Mouse (Mus musculus) limb, embryonic 11.5 days (tissue): ENCODE results near the gene Hoxb4. TPM values are rescaled to one million over a fixed set of nuclear protein-coding genes. Genes with fewer than 3 reads are reported as not detected.
A peak's percentile ranks its signal among the peaks of the same experiment; 100 is the strongest.

ENCODE experiments used
- ATAC-seq: fragments of 200-750 bp; cut with Nextera tagmentation; 2 replicates; pipeline ENCODE4 v1.8.0; 2017; ENCODE audit warnings: low read depth; ENCODE audit not compliant: insufficient number of reproducible peaks, low FRiP score, low TSS enrichment
- DNase-seq: peaks from one replicate; pipeline ENCODE4 v3.0.0-alpha.2; 2015; ENCODE audit warnings: low spot score
- H3K27ac ChIP-seq: fragments of 300-500 bp; sonication (generic); replicated peaks from 2 replicates; pipeline ENCODE4 v1.5.1; 2014; ENCODE audit warnings: low read depth, mild to moderate bottlenecking, low read length
- H3K27me3 ChIP-seq: fragments of 300-500 bp; sonication (generic); 2 replicates; pipeline ENCODE4 v1.6.1; 2014; ENCODE audit warnings: mild to moderate bottlenecking, low read length, mixed read lengths; ENCODE audit not compliant: control insufficient read depth, insufficient read depth
- H3K36me3 ChIP-seq: fragments of 300-500 bp; sonication (generic); 2 replicates; pipeline ENCODE4 v1.6.1; 2014; ENCODE audit warnings: mild to moderate bottlenecking, low read length, moderate library complexity, mixed read lengths; ENCODE audit not compliant: control insufficient read depth, insufficient read depth
- H3K4me1 ChIP-seq: fragments of 300-500 bp; sonication (generic); 2 replicates; pipeline ENCODE4 v1.6.1; 2014; ENCODE audit warnings: low read length, mixed read lengths; ENCODE audit not compliant: control insufficient read depth, insufficient read depth
- H3K4me2 ChIP-seq: fragments of 300-500 bp; sonication (generic); 2 replicates; pipeline ENCODE4 v1.6.1; 2014; ENCODE audit warnings: low read depth, mild to moderate bottlenecking, moderate library complexity; ENCODE audit not compliant: severe bottlenecking
- H3K4me3 ChIP-seq: fragments of 300-500 bp; sonication (generic); 2 replicates; pipeline ENCODE4 v1.5.1; 2014; ENCODE audit warnings: low read depth, low read length
- H3K9ac ChIP-seq: fragments of 300-500 bp; sonication (generic); 2 replicates; pipeline ENCODE4 v1.6.1; 2014; ENCODE audit warnings: mild to moderate bottlenecking, low read length
- H3K9me3 ChIP-seq: fragments of 300-500 bp; sonication (generic); 2 replicates; pipeline ENCODE4 v1.6.1; 2016; ENCODE audit warnings: low read length; ENCODE audit not compliant: control insufficient read depth
- WGBS: fragments of 180-500 bp; shearing (Covaris S2); extraction: QIAGEN DNeasy Blood & Tissue Kit; methylation state at CpG from one replicate; pipeline ENCODE4 v1.1.7; 2014; 5-methylcytosine and 5-hydroxymethylcytosine counted together
- polyA plus RNA-seq: library from polyadenylated mRNA; unstranded; fragments of >200 nt; fragmentation: Nextera tagmentation; extraction: Ambion mirVana; gene quantifications from 2 replicates; pipeline ENCODE4 v1.2.1, GENCODE M21; 2014

Gene Hoxb4
- 0.33 and 0.45 TPM in 2 replicates for polyA plus RNA-seq

GRCm38 (mm10) chr11:96317608-96318367 lies at the start of gene Hoxb4:
Gene Hoxb4 (plus strand): TSS chr11:96318267.
- no peak for DNase-seq
- 0 out of 2 replicates have a peak, but pooled peaks have one; percentile 17 for ATAC-seq
- Histone ChIP-seq H3K9me3 (no peaks in the 10 kb centered on the region), H3K9ac (peak within 1 kb of the TSS; percentile 50), H3K36me3 (no peaks in the 10 kb centered on the region), H3K4me1 (peaks cover 20% of the 10 kb centered on the region), H3K27me3 (peaks cover 82% of the 10 kb centered on the region), H3K4me2 (peak within 1 kb of the TSS; percentile 89), H3K4me3 (peak within 1 kb of the TSS; percentile 38), H3K27ac (peak within 1 kb of the TSS; percentile 89)
- whole genome bisulfite sequencing = 1% methylated on average over 28 of the region's 28 CpGs

- ATAC-seq (no peak), DNase-seq (peak; percentile 69)
- H3K9ac ChIP-seq = no peak overlapping the region
- H3K4me2 ChIP-seq = no peak overlapping the region
- peaks cover 83% of the 10 kb centered on the region for H3K27me3 ChIP-seq
- no peaks in the 10 kb centered on the region for H3K9me3 ChIP-seq
- H3K36me3 ChIP-seq = no peaks in the 10 kb centered on the region
- no peak overlapping the region for H3K27ac ChIP-seq
- H3K4me1 ChIP-seq = peaks cover 21% of the 10 kb centered on the region
- no peak overlapping the region for H3K4me3 ChIP-seq
- WGBS = under 1% methylated on average over 19 of the region's 19 CpGs
Observed at GRCm38 (mm10) chr11:96269869-96270268, 48.2 kb upstream of the Hoxb4 start.

GRCm38 (mm10) chr11:96270996-96271540 lies 47.0 kb upstream of the Hoxb4 start, which contains the start of gene Hoxb9:
Gene Hoxb9 (plus strand): TSS chr11:96271457.
- WGBS = under 1% methylated on average over 39 of the region's 40 CpGs
- peak within 1 kb of the TSS; percentile 22 for H3K4me3 ChIP-seq
- H3K27me3 ChIP-seq = peaks cover 89% of the 10 kb centered on the region
- peaks cover 21% of the 10 kb centered on the region for H3K4me1 ChIP-seq
- no peaks in the 10 kb centered on the region for H3K36me3 ChIP-seq
- H3K9ac ChIP-seq = 0 out of 2 replicates have a peak within 1 kb of the TSS, but pooled peaks have one; percentile 22
- DNase-seq (peak; percentile 74), ATAC-seq (no peak)
- peak within 1 kb of the TSS; percentile 41 for H3K4me2 ChIP-seq
- H3K27ac ChIP-seq = no peak within 1 kb of the TSS; the same call in 1 of the 2 replicates
- H3K9me3 ChIP-seq = no peaks in the 10 kb centered on the region

- 0% methylated on average over 52 of the region's 52 CpGs for WGBS
- Histone ChIP-seq H3K36me3 (no peaks in the 10 kb centered on the region), H3K4me2 (peak overlapping the region; percentile 41), H3K9ac (0 out of 2 replicates have a peak overlapping the region, but pooled peaks have one; percentile 22), H3K27me3 (peaks cover 95% of the 10 kb centered on the region), H3K27ac (no peak overlapping the region), H3K4me3 (peak overlapping the region; percentile 22), H3K9me3 (no peaks in the 10 kb centered on the region), H3K4me1 (peaks cover 21% of the 10 kb centered on the region)
- ATAC-seq (no peak), DNase-seq (no peak)
Observed at GRCm38 (mm10) chr11:96271541-96272011, 46.5 kb upstream of the Hoxb4 start.

- Histone ChIP-seq H3K4me1 (peaks cover 21% of the 10 kb centered on the region), H3K27me3 (peaks cover 93% of the 10 kb centered on the region), H3K4me3 (peak overlapping the region; percentile 22), H3K4me2 (peak overlapping the region; percentile 41), H3K9me3 (no peaks in the 10 kb centered on the region), H3K36me3 (no peaks in the 10 kb centered on the region), H3K9ac (no peak overlapping the region), H3K27ac (no peak overlapping the region; the same call in 1 of the 2 replicates)
- DNase-seq (peak; percentile 70), ATAC-seq (no peak)
- under 1% methylated on average over 58 of the region's 58 CpGs for WGBS
Observed at GRCm38 (mm10) chr11:96272024-96272921, 45.8 kb upstream of the Hoxb4 start.

GRCm38 (mm10) chr11:96274428-96274827 lies 43.6 kb upstream of the Hoxb4 start:
- Histone ChIP-seq H3K27me3 (peaks cover 95% of the 10 kb centered on the region), H3K27ac (no peak overlapping the region), H3K9me3 (no peaks in the 10 kb centered on the region), H3K4me3 (no peak overlapping the region), H3K4me2 (no peak overlapping the region), H3K36me3 (no peaks in the 10 kb centered on the region), H3K4me1 (peaks cover 21% of the 10 kb centered on the region), H3K9ac (no peak overlapping the region)
- WGBS = 16% methylated on average over 10 of the region's 10 CpGs
- no peak for ATAC-seq
- DNase-seq = no peak

GRCm38 (mm10) chr11:96275896-96276295 lies 42.2 kb upstream of the Hoxb4 start:
- ATAC-seq = no peak
- Histone ChIP-seq H3K4me2 (no peak overlapping the region), H3K27ac (no peak overlapping the region), H3K9me3 (no peaks in the 10 kb centered on the region), H3K36me3 (no peaks in the 10 kb centered on the region), H3K27me3 (peaks cover 95% of the 10 kb centered on the region), H3K9ac (no peak overlapping the region), H3K4me1 (peaks cover 12% of the 10 kb centered on the region), H3K4me3 (no peak overlapping the region)
- WGBS = 13% methylated on average over 4 of the region's 4 CpGs
- no peak for DNase-seq
